Mouse (Mus musculus) small intestine, adult 2 months (tissue): ENCODE measurements at regions not wholly inside any gene's neighbourhood (a gene's known extent, or its start where the extent isn't known, plus 50 kb on each side); places are given as distances from the start of the nearest gene placed in this dataset.

ENCODE experiments used
- CTCF ChIP-seq: fragments of 200-500 bp; IDR thresholded peaks from 2 replicates; pipeline ENCODE4 v1.5.1; 2012; ENCODE audit warnings: low read depth, mild to moderate bottlenecking, control low read depth, inconsistent platforms, low read length, moderate library complexity, mixed read lengths; ENCODE audit not compliant: insufficient replicate concordance, insufficient read length; ENCODE audit errors: extremely low read depth
- POLR2A ChIP-seq: fragments of 200-500 bp; IDR thresholded peaks from 2 replicates; pipeline ENCODE4 v1.6.1; 2012; ENCODE audit warnings: low read depth, mild to moderate bottlenecking, control low read depth, inconsistent platforms, low read length, moderate library complexity

DNA sequence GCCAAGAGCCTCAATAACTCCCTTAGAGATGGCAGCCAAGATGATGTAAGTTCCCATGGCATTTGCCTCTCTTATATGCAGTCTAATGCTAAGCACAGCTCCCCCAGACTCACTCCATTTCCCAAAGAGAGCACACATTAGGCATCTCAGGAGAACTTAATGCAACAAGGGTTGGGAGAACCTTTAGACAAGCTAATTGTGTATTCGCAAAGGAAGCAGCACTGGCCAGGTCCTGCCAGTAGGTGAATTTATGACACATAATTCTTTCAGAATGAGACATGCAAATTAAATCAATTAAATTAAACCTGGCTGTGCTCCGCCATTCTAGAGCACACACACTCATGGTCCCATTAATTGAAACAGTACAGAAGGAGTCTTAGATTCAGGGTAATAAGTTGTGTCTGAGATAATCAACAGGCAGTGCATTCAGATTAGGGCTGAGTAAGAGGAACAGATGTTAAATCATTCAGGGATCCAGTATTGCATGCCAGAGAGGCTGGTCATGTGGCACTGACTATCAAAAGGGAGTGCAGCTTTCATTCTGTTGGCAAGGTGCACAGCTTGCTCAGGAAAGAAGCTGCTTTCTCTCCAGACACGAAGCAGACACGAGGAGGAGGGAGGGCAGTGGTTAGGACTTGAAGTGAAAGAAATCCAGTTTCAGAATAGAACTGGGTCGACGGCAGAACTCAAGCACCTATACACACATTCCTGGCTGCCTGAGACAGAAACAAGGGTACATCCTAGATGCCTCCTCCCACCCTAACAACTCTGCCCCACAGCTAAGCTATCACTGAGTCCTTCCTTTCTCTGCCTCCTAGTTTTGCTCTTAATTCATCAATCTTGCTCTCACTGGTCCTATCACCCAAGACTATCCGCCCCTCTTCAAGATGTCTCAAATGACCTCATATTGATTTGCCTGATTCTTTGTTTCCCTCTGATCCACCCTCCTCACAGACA lies 630.7 kb upstream of the Adamts9 start:
- no peak for TF ChIP-seq CTCF
- no peak for TF ChIP-seq POLR2A
